Mouse (Mus musculus) erythroblast, embryonic 14.5 days (primary cell): ENCODE data around the gene Prss40. TPM values are rescaled to one million over a fixed set of nuclear protein-coding genes. Genes with fewer than 3 reads are reported as not detected.

Experiments
- H3K27me3 ChIP-seq: 2 replicates; pipeline ENCODE4 v1.6.1; 2012; ENCODE audit warnings: inconsistent platforms; ENCODE audit not compliant: control insufficient read depth
- H3K36me3 ChIP-seq: 2 replicates; pipeline ENCODE4 v1.6.1; 2012; ENCODE audit warnings: mild to moderate bottlenecking, inconsistent platforms; ENCODE audit not compliant: control insufficient read depth
- H3K4me1 ChIP-seq: 2 replicates; pipeline ENCODE4 v1.6.1; 2012; ENCODE audit warnings: inconsistent platforms; ENCODE audit not compliant: control insufficient read depth
- H3K4me3 ChIP-seq: replicated peaks from 2 replicates; pipeline ENCODE3; 2012; ENCODE audit warnings: moderate library complexity, mild to moderate bottlenecking, inconsistent platforms
- H3K9me3 ChIP-seq: 2 replicates; pipeline ENCODE4 v1.6.1; 2012; ENCODE audit warnings: low read length, inconsistent platforms, mixed read lengths; ENCODE audit not compliant: control insufficient read depth
- GATA1 ChIP-seq: IDR thresholded peaks from 2 replicates; pipeline ENCODE4 v1.6.1; 2012; ENCODE audit warnings: low read length, inconsistent platforms, mixed read lengths
- TAL1 ChIP-seq: IDR thresholded peaks from 3 replicates; pipeline ENCODE4 v1.6.1; 2012; ENCODE audit warnings: low read length, inconsistent platforms, mixed read lengths
- polyA plus RNA-seq: library from polyadenylated mRNA; stranded (reverse); fragments of >175 nt; gene quantifications from 2 replicates; pipeline ENCODE4 v1.2.3, GENCODE M21; 2012

The Prss40 gene
- polyA plus RNA-seq, 1 experiment: not detected

DNA sequence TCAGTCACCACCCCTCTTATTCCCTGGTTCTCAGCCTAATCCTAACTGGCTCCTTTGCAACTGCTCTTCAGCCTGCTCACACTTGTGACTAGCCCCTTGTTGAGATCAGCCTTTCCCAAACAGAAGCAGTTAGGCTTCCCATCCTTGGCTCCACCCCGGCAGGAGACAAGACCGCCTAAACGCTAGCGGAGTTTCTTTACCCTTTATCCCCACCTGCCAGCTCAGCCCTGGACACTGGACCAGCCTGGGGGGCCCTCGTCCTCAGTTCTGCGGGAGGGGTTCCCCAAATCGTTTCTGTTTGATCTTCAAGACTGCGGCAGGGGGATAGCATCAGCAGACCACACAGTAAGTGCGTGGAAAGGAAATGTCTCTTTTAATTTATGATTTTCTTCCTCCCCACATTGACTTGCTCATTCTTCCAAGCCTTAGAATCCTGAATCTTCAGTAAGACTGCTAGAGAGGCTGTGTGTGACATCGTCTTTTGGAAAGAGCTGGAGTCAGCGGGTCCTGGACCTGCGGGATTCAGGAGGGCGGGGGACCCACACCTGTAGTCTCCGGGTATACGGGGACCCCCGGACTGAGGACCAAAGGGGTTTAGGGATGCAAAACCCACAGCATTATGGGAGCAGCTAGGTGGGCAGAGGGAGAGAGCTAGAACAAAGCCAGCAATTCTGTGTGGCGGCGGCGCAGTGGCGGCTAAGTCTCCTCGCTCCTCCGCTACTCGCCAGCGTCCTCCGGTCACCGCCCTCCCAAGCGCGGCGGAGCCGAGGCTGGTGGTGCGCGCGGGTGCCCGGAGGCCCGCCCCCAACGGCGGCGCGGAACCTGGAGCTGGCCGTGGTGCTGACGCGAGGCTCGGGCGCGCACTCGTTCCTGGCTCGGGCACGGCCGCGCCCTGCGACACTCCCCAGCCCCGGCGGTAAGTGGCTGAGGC is 18.4 kb upstream of the Prss40 start, which contains the start of gene Amer3:
Gene Amer3, plus strand, starts transcription at position 807 of the 931 bp plus-strand sequence.
- H3K4me3 ChIP-seq: no peak within 1 kb of the TSS
- TF ChIP-seq GATA1: no peak
- no peak for TF ChIP-seq TAL1
- H3K36me3 ChIP-seq: no peaks in the 10 kb centered on the region

DNA sequence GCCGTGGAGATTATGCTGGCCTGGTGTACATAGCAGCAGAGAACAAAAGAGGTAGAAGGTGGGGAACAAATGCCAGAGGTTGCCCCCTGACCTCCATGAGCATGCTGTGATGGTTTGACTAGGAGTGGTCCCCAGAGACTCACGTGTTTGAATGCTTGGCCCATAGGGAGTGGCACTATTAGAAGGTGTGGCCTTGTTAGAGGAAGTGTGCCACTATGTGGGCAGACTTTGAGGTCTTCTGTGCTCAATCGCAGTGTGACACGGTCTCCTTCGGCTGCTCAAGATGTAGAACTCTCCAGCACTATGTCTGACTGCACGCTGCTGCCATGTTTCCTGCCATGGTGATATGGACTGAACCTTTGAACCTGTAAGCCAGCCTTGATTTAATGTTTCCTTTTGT is 12.5 kb upstream of the Prss40 start:
- H3K4me1 ChIP-seq: no peaks in the 10 kb centered on the region

More for the DNA sequence above, 18.4 kb upstream of the Prss40 start, which contains the start of gene Amer3:
- Histone ChIP-seq H3K4me1 (0 out of 2 replicates have a peak, but pooled peaks cover 2% of the 10 kb centered on the region), H3K27me3 (peaks cover 18% of the 10 kb centered on the region), H3K9me3 (no peaks in the 10 kb centered on the region)

DNA sequence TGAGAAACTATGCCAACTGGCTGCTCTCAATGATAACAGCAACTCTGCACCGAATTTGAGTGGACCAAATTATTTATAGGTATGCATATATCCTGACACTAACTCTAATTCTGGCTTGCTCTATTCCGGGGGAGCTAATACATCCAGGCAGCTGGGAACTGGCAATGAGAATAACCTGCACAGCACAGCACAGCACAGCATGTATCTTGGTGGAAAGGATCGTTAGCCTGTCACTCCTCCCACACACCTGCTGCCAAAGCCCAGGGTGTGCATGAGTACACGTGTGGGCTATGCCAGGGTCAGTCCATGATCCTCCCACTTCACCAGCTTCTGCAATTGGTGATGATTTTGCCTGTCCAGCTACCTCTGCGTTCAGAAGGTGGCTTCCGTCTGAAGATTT is 10.7 kb upstream of the Prss40 start:
- Histone ChIP-seq H3K4me1 (no peaks in the 10 kb centered on the region), H3K36me3 (no peaks in the 10 kb centered on the region), H3K27me3 (no peaks in the 10 kb centered on the region), H3K9me3 (no peaks in the 10 kb centered on the region), H3K4me3 (no peak overlapping the region)
- TF ChIP-seq GATA1 (no peak), TAL1 (no peak)

More for the DNA sequence above, 12.5 kb upstream of the Prss40 start:
- TF ChIP-seq TAL1 (no peak), GATA1 (no peak)
- H3K27me3 ChIP-seq: no peaks in the 10 kb centered on the region; the same call in 1 of the 2 replicates
- no peak overlapping the region for H3K4me3 ChIP-seq
- H3K36me3 ChIP-seq: no peaks in the 10 kb centered on the region
- no peaks in the 10 kb centered on the region for H3K9me3 ChIP-seq

GRCm38 (mm10) chr1:34569876-34570275 is 9.1 kb upstream of the Prss40 start:
- H3K4me3 ChIP-seq: no peak overlapping the region
- no peaks in the 10 kb centered on the region for H3K36me3 ChIP-seq
- H3K27me3 ChIP-seq: no peaks in the 10 kb centered on the region
- H3K9me3 ChIP-seq: no peaks in the 10 kb centered on the region
- no peaks in the 10 kb centered on the region for H3K4me1 ChIP-seq
- TF ChIP-seq TAL1 (no peak), GATA1 (no peak)

DNA sequence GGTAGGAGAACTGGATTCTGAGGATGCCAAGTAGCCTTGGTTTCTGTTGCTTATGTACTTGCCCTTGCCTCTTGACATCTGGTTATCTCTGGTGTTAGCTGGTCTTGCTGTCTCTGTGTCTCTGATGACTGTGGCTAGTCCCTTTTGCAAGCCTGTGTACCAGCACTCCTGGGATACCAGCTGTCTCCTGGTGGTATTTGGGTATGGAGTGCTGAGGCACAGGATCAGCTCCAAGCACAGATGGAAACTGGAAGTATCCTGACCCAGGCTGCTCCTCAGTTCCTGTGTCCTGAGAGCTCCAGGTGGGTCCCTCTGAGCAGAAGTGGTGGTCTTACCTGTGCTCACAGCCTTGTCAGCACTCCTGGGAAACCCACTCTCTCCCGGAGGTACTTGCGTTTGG is 7.4 kb upstream of the Prss40 start:
- no peak for TF ChIP-seq GATA1
- TF ChIP-seq TAL1: no peak
- no peak overlapping the region for H3K4me3 ChIP-seq
- no peaks in the 10 kb centered on the region for H3K9me3 ChIP-seq
- H3K27me3 ChIP-seq: no peaks in the 10 kb centered on the region
- H3K4me1 ChIP-seq: no peaks in the 10 kb centered on the region
- H3K36me3 ChIP-seq: no peaks in the 10 kb centered on the region

GRCm38 (mm10) chr1:34564383-34565045 is 3.8 kb upstream of the Prss40 start:
- no peak overlapping the region for H3K4me3 ChIP-seq
- no peaks in the 10 kb centered on the region for H3K36me3 ChIP-seq
- TF ChIP-seq TAL1 (no peak), GATA1 (no peak)
- no peaks in the 10 kb centered on the region for H3K27me3 ChIP-seq
- H3K9me3 ChIP-seq: no peaks in the 10 kb centered on the region
- H3K4me1 ChIP-seq: no peaks in the 10 kb centered on the region

GRCm38 (mm10) chr1:34554275-34554674 is 6.5 kb downstream of the Prss40 start:
- H3K36me3 ChIP-seq: no peaks in the 10 kb centered on the region
- H3K4me1 ChIP-seq: no peaks in the 10 kb centered on the region
- TF ChIP-seq TAL1: no peak
- no peak for TF ChIP-seq GATA1

GRCm38 (mm10) chr1:34553690-34554089 is 7.1 kb downstream of the Prss40 start:
- Histone ChIP-seq H3K4me1 (no peaks in the 10 kb centered on the region), H3K9me3 (no peaks in the 10 kb centered on the region), H3K4me3 (no peak overlapping the region), H3K36me3 (no peaks in the 10 kb centered on the region), H3K27me3 (no peaks in the 10 kb centered on the region)
- TF ChIP-seq TAL1 (no peak), GATA1 (no peak)

More at GRCm38 (mm10) chr1:34554275-34554674, 6.5 kb downstream of the Prss40 start:
- Histone ChIP-seq H3K27me3 (no peaks in the 10 kb centered on the region), H3K4me3 (no peak overlapping the region), H3K9me3 (no peaks in the 10 kb centered on the region)

DNA sequence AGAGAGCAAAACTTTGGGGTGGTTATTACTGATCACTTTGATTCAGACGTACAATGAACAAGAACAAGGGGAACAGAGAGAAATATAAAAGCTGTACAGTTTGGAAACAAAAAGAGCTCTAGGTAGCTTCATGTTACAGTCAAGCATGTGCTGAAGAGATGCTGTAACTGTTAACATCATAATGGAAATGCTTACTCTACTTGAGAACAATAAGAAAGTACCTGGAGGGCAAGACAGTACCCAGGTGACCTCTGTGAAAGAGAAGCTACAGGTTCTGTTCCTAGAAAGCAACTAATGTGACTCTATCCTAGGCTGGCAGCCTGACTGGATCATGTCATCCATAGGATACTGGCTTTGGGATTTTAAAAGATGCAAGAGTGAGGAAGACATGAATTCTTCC is 13.7 kb downstream of the Prss40 start:
- TF ChIP-seq TAL1 (no peak), GATA1 (no peak)
- no peaks in the 10 kb centered on the region for H3K27me3 ChIP-seq
- H3K36me3 ChIP-seq: no peaks in the 10 kb centered on the region
- H3K4me3 ChIP-seq: no peak overlapping the region
- no peaks in the 10 kb centered on the region for H3K9me3 ChIP-seq
- no peaks in the 10 kb centered on the region for H3K4me1 ChIP-seq
